Mouse (Mus musculus) stomach, postnatal 0 days (tissue): ENCODE measurements around the gene Erc2.

Experiments
- CTCF ChIP-seq: IDR thresholded peaks from 2 replicates; pipeline ENCODE4 v1.5.1; 2016; ENCODE audit warnings: antibody characterized with exemption, low read depth, mild to moderate bottlenecking, moderate library complexity
- EP300 ChIP-seq: optimal IDR thresholded peaks from 2 replicates; pipeline ENCODE3; 2016; ENCODE audit warnings: antibody characterized with exemption

GRCm38 (mm10) chr14:28316851-28317250, 694.6 kb downstream of the Erc2 start:
- no peak for TF ChIP-seq EP300
- no peak for TF ChIP-seq CTCF
